Mouse (Mus musculus) inflammation-experienced regulatory T-cells, adult 16 weeks (primary cell): ENCODE measurements around the gene Tpgs1. TPM values are rescaled to one million over a fixed set of nuclear protein-coding genes. Genes with fewer than 3 reads are reported as not detected.

Experiments
- polyA plus RNA-seq: library from polyadenylated mRNA; unstranded; fragments of 100-300 nt; shearing (Covaris generic); gene quantifications from one replicate; pipeline ENCODE4 v1.2.1, GENCODE M21; 2017

Tpgs1 gene
- polyA plus RNA-seq = 48.4 TPM

GRCm38 (mm10) chr10:79668771-79669575 lies at the start of gene Tpgs1:
Gene Tpgs1, plus strand, starts transcription at chr10:79669369.

GRCm38 (mm10) chr10:79637128-79638110 lies 31.8 kb upstream of the Tpgs1 start, which contains the start of gene Shc2:
Gene Shc2, minus strand, starts transcription at chr10:79637918.

GRCm38 (mm10) chr10:79645711-79646110 lies 23.5 kb upstream of the Tpgs1 start, which contains the start of gene Odf3l2:
Gene Odf3l2, minus strand, starts transcription at chr10:79645738.

GRCm38 (mm10) chr10:79664131-79664665 lies 5.0 kb upstream of the Tpgs1 start, which contains the start of gene Madcam1:
Gene Madcam1, plus strand, starts transcription at chr10:79664559.

GRCm38 (mm10) chr10:79681591-79682245 lies 12.5 kb downstream of the Tpgs1 start, which contains the start of gene Cdc34:
Gene Cdc34, plus strand, starts transcription at chr10:79682195.

GRCm38 (mm10) chr10:79688720-79689119 lies 19.6 kb downstream of the Tpgs1 start, which contains the start of gene Gzmm:
Gene Gzmm, plus strand, starts transcription at chr10:79689020.

GRCm38 (mm10) chr10:79704065-79704969 lies 35.1 kb downstream of the Tpgs1 start, which contains the start of gene Bsg:
Gene Bsg, plus strand, starts transcription at chr10:79704491.

GRCm38 (mm10) chr10:79716254-79716987 lies 47.3 kb downstream of the Tpgs1 start, which contains the start of gene Hcn2:
Gene Hcn2, plus strand, starts transcription at chr10:79716634.

Other genes starting within 250 kb of the Tpgs1 start
- not detected for gene Vmn2r83, start 200.6 kb upstream of the Tpgs1 start, polyA plus RNA-seq
- gene Plpp2, start 135.6 kb upstream of the Tpgs1 start, polyA plus RNA-seq = 4.6 TPM
- 45.2 TPM for gene Mier2, start 114.2 kb upstream of the Tpgs1 start, polyA plus RNA-seq
- gene Theg, start 82.0 kb upstream of the Tpgs1 start, polyA plus RNA-seq = not detected
- not detected for gene C2cd4c, start 55.3 kb upstream of the Tpgs1 start, polyA plus RNA-seq
- gene Shc2, start 31.5 kb upstream of the Tpgs1 start, polyA plus RNA-seq = not detected
- gene Odf3l2, start 23.6 kb upstream of the Tpgs1 start, polyA plus RNA-seq = not detected
- gene Madcam1, start 4.8 kb upstream of the Tpgs1 start, polyA plus RNA-seq = 0.65 TPM
- gene Cdc34, start 12.8 kb downstream of the Tpgs1 start, polyA plus RNA-seq = 23.4 TPM
- 1.0 TPM for gene Gzmm, start 19.7 kb downstream of the Tpgs1 start, polyA plus RNA-seq
- gene Bsg, start 35.1 kb downstream of the Tpgs1 start, polyA plus RNA-seq = 300 TPM
- not detected for gene Hcn2, start 47.3 kb downstream of the Tpgs1 start, polyA plus RNA-seq
- gene Polrmt, start 77.2 kb downstream of the Tpgs1 start, polyA plus RNA-seq = 58.1 TPM
- not detected for gene Fgf22, start 85.7 kb downstream of the Tpgs1 start, polyA plus RNA-seq
- 8.7 TPM for gene Rnf126, start 97.6 kb downstream of the Tpgs1 start, polyA plus RNA-seq
- 0.68 TPM for gene Fstl3, start 107.9 kb downstream of the Tpgs1 start, polyA plus RNA-seq
- not detected for gene Prss57, start 121.6 kb downstream of the Tpgs1 start, polyA plus RNA-seq
- 0.30 TPM for gene Palm, start 124.2 kb downstream of the Tpgs1 start, polyA plus RNA-seq
- gene Misp, start 151.6 kb downstream of the Tpgs1 start, polyA plus RNA-seq = not detected
- gene Ptbp1, start 185.1 kb downstream of the Tpgs1 start, polyA plus RNA-seq = 375 TPM
- not detected for gene Prtn3, start 205.1 kb downstream of the Tpgs1 start, polyA plus RNA-seq
- gene Plppr3, start 205.3 kb downstream of the Tpgs1 start, polyA plus RNA-seq = 4.9 TPM
- not detected for gene Elane, start 216.9 kb downstream of the Tpgs1 start, polyA plus RNA-seq
- gene Cfd, start 221.5 kb downstream of the Tpgs1 start, polyA plus RNA-seq = not detected
- 31.2 TPM for gene Med16, start 239.6 kb downstream of the Tpgs1 start, polyA plus RNA-seq
- gene Gm26602, start 241.5 kb downstream of the Tpgs1 start, polyA plus RNA-seq = 11.2 TPM
- 0.39 TPM for gene Kiss1r, start 247.6 kb downstream of the Tpgs1 start, polyA plus RNA-seq